Mouse (Mus musculus) kidney, embryonic 16.5 days (tissue): Measurements from ENCODE around the gene Ruvbl1. TPM values are rescaled to one million over a fixed set of nuclear protein-coding genes. Genes with fewer than 3 reads are reported as not detected.

Experiments used
- ATAC-seq: fragments of 200-750 bp; cut with Nextera tagmentation; 2 replicates; pipeline ENCODE4 v1.8.0; 2017; ENCODE audit warnings: moderate TSS enrichment; ENCODE audit not compliant: low FRiP score, low TSS enrichment
- H3K27ac ChIP-seq: fragments of 300-500 bp; sonication (generic); 2 replicates; pipeline ENCODE4 v1.5.1; 2014; ENCODE audit warnings: low read length
- H3K27me3 ChIP-seq: fragments of 300-500 bp; sonication (generic); 2 replicates; pipeline ENCODE4 v1.6.1; 2014; ENCODE audit warnings: low read length, control low read depth, mixed read lengths; ENCODE audit not compliant: insufficient read depth
- H3K36me3 ChIP-seq: fragments of 300-500 bp; sonication (generic); 2 replicates; pipeline ENCODE4 v1.6.1; 2014; ENCODE audit warnings: low read length, control low read depth, mixed read lengths; ENCODE audit not compliant: insufficient read depth
- H3K4me1 ChIP-seq: fragments of 300-500 bp; sonication (generic); 2 replicates; pipeline ENCODE4 v1.6.1; 2014; ENCODE audit warnings: low read length, control low read depth, mixed read lengths; ENCODE audit not compliant: insufficient read depth
- H3K4me2 ChIP-seq: fragments of 300-500 bp; sonication (generic); replicated peaks from 2 replicates; pipeline ENCODE4 v1.6.1; 2014; ENCODE audit warnings: low read depth, low read length
- H3K4me3 ChIP-seq: fragments of 300-500 bp; sonication (generic); 2 replicates; pipeline ENCODE4 v1.5.1; 2014; ENCODE audit warnings: mild to moderate bottlenecking, low read length
- H3K9ac ChIP-seq: fragments of 300-500 bp; sonication (generic); replicated peaks from 2 replicates; pipeline ENCODE4 v1.6.1; 2014; ENCODE audit warnings: low read length
- H3K9me3 ChIP-seq: fragments of 300-500 bp; sonication (generic); 2 replicates; pipeline ENCODE4 v1.6.1; 2016; ENCODE audit warnings: low read length, control low read depth
- WGBS: fragments of 180-500 bp; shearing (Covaris S2); extraction: QIAGEN DNeasy Blood & Tissue Kit; methylation state at CpG from one replicate; pipeline ENCODE4 v1.1.7; 2014; 5-methylcytosine and 5-hydroxymethylcytosine counted together
- polyA plus RNA-seq: library from polyadenylated mRNA; unstranded; fragments of >200 nt; fragmentation: Nextera tagmentation; extraction: Ambion mirVana; gene quantifications from 2 replicates; pipeline ENCODE4 v1.2.1, GENCODE M21; 2015

Ruvbl1 gene
- polyA plus RNA-seq, 1 experiment from 2014 or later = 186 TPM

GRCm38 (mm10) chr6:88446063-88447002 is 18.9 kb upstream of the Ruvbl1 start, which contains the start of gene Eefsec:
Eefsec (minus strand) TSS chr6:88446539.
- H3K27me3 ChIP-seq = no peaks in the 10 kb centered on the region
- H3K36me3 ChIP-seq = no peaks in the 10 kb centered on the region
- ATAC-seq = peak; percentile 87
- peak within 1 kb of the TSS; percentile 86 for H3K4me3 ChIP-seq
- peak within 1 kb of the TSS; percentile 90 for H3K9ac ChIP-seq
- H3K27ac ChIP-seq = peak within 1 kb of the TSS; percentile 56
- no peaks in the 10 kb centered on the region for H3K9me3 ChIP-seq
- 1% methylated on average over 70 of the region's 72 CpGs for WGBS
- peaks cover 11% of the 10 kb centered on the region for H3K4me1 ChIP-seq
- H3K4me2 ChIP-seq = peak within 1 kb of the TSS; percentile 84

GRCm38 (mm10) chr6:88447454-88447853 is 17.8 kb upstream of the Ruvbl1 start:
- H3K4me2 ChIP-seq = no peak overlapping the region
- no peaks in the 10 kb centered on the region for H3K9me3 ChIP-seq
- H3K4me3 ChIP-seq = no peak overlapping the region
- no peaks in the 10 kb centered on the region for H3K36me3 ChIP-seq
- H3K27ac ChIP-seq = no peak overlapping the region
- ATAC-seq = no peak
- WGBS = 38% methylated on average over 4 of the region's 4 CpGs
- H3K4me1 ChIP-seq = peaks cover 11% of the 10 kb centered on the region
- no peaks in the 10 kb centered on the region for H3K27me3 ChIP-seq
- H3K9ac ChIP-seq = no peak overlapping the region

DNA sequence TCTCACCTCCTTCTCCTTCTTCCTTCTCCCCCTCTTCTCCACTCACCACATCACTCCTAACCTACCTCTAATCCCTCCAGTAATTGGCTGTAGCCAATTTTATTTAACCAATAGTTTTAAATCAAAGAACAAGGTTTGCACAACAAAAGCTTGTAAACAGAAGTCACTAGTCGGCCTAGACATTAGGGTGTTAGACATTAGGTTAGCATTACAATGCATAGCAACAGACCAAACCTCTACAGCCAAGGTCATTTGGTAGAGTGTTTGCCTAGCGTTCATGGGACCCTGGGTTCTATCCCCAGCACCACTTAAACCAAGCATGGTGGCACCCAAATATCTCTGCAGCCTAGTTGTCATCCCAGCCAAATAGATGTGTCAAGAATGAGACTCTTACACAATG is 10.7 kb upstream of the Ruvbl1 start:
- H3K4me2 ChIP-seq = no peak overlapping the region
- no peaks in the 10 kb centered on the region for H3K36me3 ChIP-seq
- ATAC-seq = no peak
- no peak overlapping the region for H3K4me3 ChIP-seq
- H3K27me3 ChIP-seq = no peaks in the 10 kb centered on the region
- 57% methylated on average over 2 of the region's 2 CpGs for WGBS
- no peak overlapping the region for H3K27ac ChIP-seq
- no peaks in the 10 kb centered on the region for H3K4me1 ChIP-seq
- H3K9me3 ChIP-seq = no peaks in the 10 kb centered on the region
- no peak overlapping the region for H3K9ac ChIP-seq

DNA sequence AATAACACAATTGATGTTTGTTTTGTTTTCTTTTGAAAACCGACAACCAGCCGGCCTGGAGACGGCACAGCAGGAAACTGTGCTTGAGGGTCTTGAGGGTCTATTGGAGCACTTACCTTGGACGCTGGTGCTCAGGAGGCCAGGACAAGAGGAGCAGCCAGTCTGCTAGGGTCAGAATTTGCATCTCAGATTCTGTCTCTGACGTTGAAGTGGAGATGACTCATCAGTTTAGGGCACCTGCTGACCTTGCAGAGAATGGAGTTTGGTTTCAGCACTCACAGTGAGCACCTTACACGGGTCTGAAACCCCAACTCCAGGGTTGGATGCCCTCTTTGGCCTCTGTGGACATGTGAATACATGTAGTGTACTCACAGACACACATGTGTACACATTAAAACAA is 4.7 kb downstream of the Ruvbl1 start:
- no peak for ATAC-seq
- H3K27me3 ChIP-seq = no peaks in the 10 kb centered on the region
- H3K9me3 ChIP-seq = no peaks in the 10 kb centered on the region
- peaks cover 12% of the 10 kb centered on the region for H3K4me1 ChIP-seq
- H3K36me3 ChIP-seq = peaks cover 51% of the 10 kb centered on the region
- no peak overlapping the region for H3K27ac ChIP-seq
- no peak overlapping the region for H3K9ac ChIP-seq
- H3K4me3 ChIP-seq = no peak overlapping the region
- no peak overlapping the region for H3K4me2 ChIP-seq
- WGBS = 80% methylated on average over 6 of the region's 6 CpGs

GRCm38 (mm10) chr6:88480421-88480820 is 15.2 kb downstream of the Ruvbl1 start:
- Histone ChIP-seq H3K4me2 (no peak overlapping the region), H3K27ac (no peak overlapping the region), H3K4me3 (no peak overlapping the region), H3K4me1 (no peaks in the 10 kb centered on the region), H3K9ac (no peak overlapping the region), H3K36me3 (peaks cover 69% of the 10 kb centered on the region), H3K27me3 (no peaks in the 10 kb centered on the region), H3K9me3 (no peaks in the 10 kb centered on the region)
- 23% methylated on average over 6 of the region's 6 CpGs for WGBS
- no peak for ATAC-seq

GRCm38 (mm10) chr6:88483111-88483510 is 17.9 kb downstream of the Ruvbl1 start:
- WGBS = 62% methylated on average over 7 of the region's 7 CpGs
- no peaks in the 10 kb centered on the region for H3K9me3 ChIP-seq
- H3K9ac ChIP-seq = no peak overlapping the region
- H3K36me3 ChIP-seq = peaks cover 77% of the 10 kb centered on the region
- no peaks in the 10 kb centered on the region for H3K4me1 ChIP-seq
- ATAC-seq = no peak
- H3K4me3 ChIP-seq = no peak overlapping the region
- no peaks in the 10 kb centered on the region for H3K27me3 ChIP-seq
- H3K4me2 ChIP-seq = no peak overlapping the region
- H3K27ac ChIP-seq = no peak overlapping the region

DNA sequence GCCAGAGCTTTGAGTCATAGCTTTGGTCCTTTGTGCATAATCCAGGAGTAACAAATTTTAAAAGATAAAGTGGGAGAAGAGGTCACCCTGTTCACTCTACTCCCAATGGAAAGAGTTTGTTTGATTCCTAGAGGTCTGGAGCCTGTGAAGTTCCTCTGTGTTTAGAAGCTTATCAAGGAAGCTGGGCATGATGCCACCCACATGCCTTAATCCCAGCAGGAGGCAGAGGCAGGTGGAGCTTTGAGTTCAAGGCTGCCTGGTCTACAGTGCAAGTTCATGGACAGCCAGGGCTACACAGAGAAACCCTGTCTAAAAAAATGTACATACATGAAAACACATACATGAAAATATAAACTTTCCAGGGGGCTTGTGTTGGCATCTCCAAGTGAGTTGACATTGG is 18.7 kb downstream of the Ruvbl1 start:
- H3K27ac ChIP-seq = no peak overlapping the region
- ATAC-seq = no peak
- peaks cover 78% of the 10 kb centered on the region for H3K36me3 ChIP-seq
- H3K4me3 ChIP-seq = no peak overlapping the region
- no peaks in the 10 kb centered on the region for H3K27me3 ChIP-seq
- no peaks in the 10 kb centered on the region for H3K9me3 ChIP-seq
- no peaks in the 10 kb centered on the region for H3K4me1 ChIP-seq
- no peak overlapping the region for H3K4me2 ChIP-seq
- H3K9ac ChIP-seq = no peak overlapping the region

- Histone ChIP-seq H3K4me3 (no peak overlapping the region), H3K9ac (no peak overlapping the region), H3K9me3 (no peaks in the 10 kb centered on the region), H3K27me3 (no peaks in the 10 kb centered on the region), H3K4me2 (no peak overlapping the region), H3K36me3 (peaks cover 65% of the 10 kb centered on the region), H3K4me1 (no peaks in the 10 kb centered on the region), H3K27ac (no peak overlapping the region)
- WGBS = 74% methylated on average over 6 of the region's 6 CpGs
- ATAC-seq = no peak
Observed at GRCm38 (mm10) chr6:88485378-88485777, 20.2 kb downstream of the Ruvbl1 start.

GRCm38 (mm10) chr6:88486893-88487292 is 21.7 kb downstream of the Ruvbl1 start:
- H3K9me3 ChIP-seq = no peaks in the 10 kb centered on the region
- H3K36me3 ChIP-seq = peaks cover 63% of the 10 kb centered on the region
- H3K27ac ChIP-seq = no peak overlapping the region
- ATAC-seq = no peak
- WGBS = 83% methylated on average over 8 of the region's 8 CpGs
- no peak overlapping the region for H3K4me3 ChIP-seq
- no peaks in the 10 kb centered on the region for H3K4me1 ChIP-seq
- no peaks in the 10 kb centered on the region for H3K27me3 ChIP-seq
- H3K4me2 ChIP-seq = no peak overlapping the region
- H3K9ac ChIP-seq = no peak overlapping the region

DNA sequence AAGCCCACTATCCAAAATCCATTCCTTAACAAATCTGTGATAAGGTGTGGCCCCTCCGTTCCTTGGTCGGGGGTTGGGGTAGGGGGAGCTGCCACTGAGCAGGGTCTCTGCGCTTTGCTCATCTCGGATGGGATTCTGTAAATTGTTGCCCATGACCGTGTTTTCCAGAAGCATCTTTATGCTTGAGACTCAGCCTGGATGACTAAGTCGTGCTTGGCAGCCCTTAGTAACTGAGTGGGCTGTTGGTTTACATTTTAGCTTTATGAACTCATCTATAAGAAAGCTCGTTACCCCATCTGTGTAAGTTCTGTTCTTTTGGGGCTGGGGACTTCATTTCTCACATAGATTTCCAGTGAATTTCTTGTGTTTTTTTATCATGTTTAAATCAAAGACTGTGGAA is 23.8 kb downstream of the Ruvbl1 start:
- Histone ChIP-seq H3K9me3 (no peaks in the 10 kb centered on the region), H3K27me3 (no peaks in the 10 kb centered on the region), H3K4me3 (no peak overlapping the region), H3K27ac (no peak overlapping the region), H3K4me2 (no peak overlapping the region), H3K36me3 (peaks cover 56% of the 10 kb centered on the region), H3K9ac (no peak overlapping the region), H3K4me1 (no peaks in the 10 kb centered on the region)
- 88% methylated on average over 7 of the region's 7 CpGs for WGBS
- ATAC-seq = no peak
